In the genomic region with DNA sequence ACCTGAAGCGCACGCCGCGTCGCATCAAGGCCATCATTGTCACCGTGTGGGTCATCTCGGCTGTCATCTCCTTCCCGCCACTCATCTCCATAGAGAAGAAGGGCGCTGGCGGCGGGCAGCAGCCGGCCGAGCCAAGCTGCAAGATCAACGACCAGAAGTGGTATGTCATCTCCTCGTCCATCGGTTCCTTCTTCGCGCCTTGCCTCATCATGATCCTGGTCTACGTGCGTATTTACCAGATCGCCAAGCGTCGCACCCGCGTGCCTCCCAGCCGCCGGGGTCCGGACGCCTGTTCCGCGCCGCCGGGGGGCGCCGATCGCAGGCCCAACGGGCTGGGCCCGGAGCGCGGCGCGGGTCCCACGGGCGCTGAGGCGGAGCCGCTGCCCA, we compare ENCODE assay signal across 9 mouse cellular contexts. TPM values are rescaled to one million over a fixed set of nuclear protein-coding genes. Genes with fewer than 3 reads are reported as not detected.
A peak's percentile ranks its signal among the peaks of the same experiment; 100 is the strongest.
DNase-seq lines count a peak whose midpoint lies in the region; ATAC-seq and TF ChIP-seq lines count a peak whose summit lies in the region.
"Had no signal": no experiment of that assay in that cellular context is flagged by ENCODE, and none has a peak within 500 bp of the region (broad histone marks: within the 10 kb centered on the region; RNA-seq: fewer than 3 reads in every experiment).

No protein-coding gene starts in this region.

- peaks cover 51% of the 10 kb centered on the region for H3K27me3 ChIP-seq in kidney, embryonic 14.5 days (ENCODE audit: control insufficient read depth, insufficient read depth, low read length)
- peaks cover 51% of the 10 kb centered on the region for H3K27me3 ChIP-seq in heart, embryonic 16.5 days (ENCODE audit: control insufficient read depth, insufficient read depth, low read length)
- H3K27me3 ChIP-seq in liver, postnatal 0 days (ENCODE audit: insufficient read depth, low read length): peaks cover 66% of the 10 kb centered on the region

- WGBS in kidney, embryonic 14.5 days: 1% methylated on average over 43 of the region's 46 CpGs
- WGBS in heart, embryonic 16.5 days: under 1% methylated on average over 46 of the region's 46 CpGs
- under 1% methylated on average over 45 of the region's 46 CpGs for WGBS in liver, postnatal 0 days (ENCODE audit: insufficient replicate concordance)

- DNase-seq in kidney, adult 18-20 months: no peak
- DNase-seq in brain, embryonic 14.5 days (ENCODE audit: low read depth): peak; percentile 31
- no peak for DNase-seq in liver, postnatal 0 days
- no peak for DNase-seq in left cerebral cortex, adult 11 months (ENCODE audit: low spot score)
- no peak for DNase-seq in adrenal gland, postnatal 36 days
- no peak for DNase-seq in layer of hippocampus, adult 9-10 months (ENCODE audit: low spot score)

- no peak for TF ChIP-seq EP300 in liver, postnatal 0 days (IDR thresholded peaks at IDR 0.05; ENCODE audit: low read depth)

- peak overlapping the region; percentile 44 for H3K9ac ChIP-seq in kidney, embryonic 14.5 days (ENCODE audit: low read depth, low read length)
- peak overlapping the region; percentile 42; the same call in 1 of the 2 replicates for H3K9ac ChIP-seq in heart, embryonic 16.5 days (ENCODE audit: low read length)
- H3K9ac ChIP-seq in liver, postnatal 0 days (replicated peaks): peak overlapping the region; percentile 44; the same call in 1 of the 2 replicates

- H3K9me3 ChIP-seq in kidney, embryonic 14.5 days (ENCODE audit: control insufficient read depth, low read length): no peaks in the 10 kb centered on the region
- no peaks in the 10 kb centered on the region for H3K9me3 ChIP-seq in heart, embryonic 16.5 days (replicated peaks; ENCODE audit: control insufficient read depth, low read length)
- H3K9me3 ChIP-seq in liver, postnatal 0 days (ENCODE audit: low read length): no peaks in the 10 kb centered on the region

- H3K4me2 ChIP-seq in kidney, embryonic 14.5 days (replicated peaks; ENCODE audit: low read depth, low read length): peak overlapping the region; percentile 100
- peak overlapping the region; percentile 93 for H3K4me2 ChIP-seq in heart, embryonic 16.5 days (ENCODE audit: low read depth, low read length)
- H3K4me2 ChIP-seq in liver, postnatal 0 days (ENCODE audit: low read depth, low read length): peak overlapping the region; percentile 82

- H3K4me1 ChIP-seq in kidney, embryonic 14.5 days (ENCODE audit: control insufficient read depth, insufficient read depth, low read length): peaks cover 31% of the 10 kb centered on the region
- H3K4me1 ChIP-seq in heart, embryonic 16.5 days (ENCODE audit: control insufficient read depth, insufficient read depth, low read length): peaks cover 24% of the 10 kb centered on the region
- peaks cover 25% of the 10 kb centered on the region for H3K4me1 ChIP-seq in liver, postnatal 0 days (ENCODE audit: insufficient read depth)

- no peak for TF ChIP-seq POLR2A in brain, embryonic 14.5 days (IDR thresholded peaks at IDR 0.05; ENCODE audit: borderline replicate concordance, extremely low read depth, insufficient read depth, insufficient read length, poor library complexity, severe bottlenecking)

- no peak for ATAC-seq in kidney, embryonic 14.5 days (ENCODE audit: low FRiP score, low TSS enrichment)
- ATAC-seq in heart, embryonic 16.5 days (replicated peaks; ENCODE audit: extremely low read depth, insufficient read depth, low FRiP score): no peak
- ATAC-seq in liver, postnatal 0 days: no peak

- no peaks in the 10 kb centered on the region for H3K36me3 ChIP-seq in kidney, embryonic 14.5 days (ENCODE audit: control insufficient read depth, insufficient read depth, low read length)
- H3K36me3 ChIP-seq in heart, embryonic 16.5 days (ENCODE audit: control insufficient read depth, insufficient read depth): no peaks in the 10 kb centered on the region
- no peaks in the 10 kb centered on the region for H3K36me3 ChIP-seq in liver, postnatal 0 days (replicated peaks; ENCODE audit: insufficient read depth, low read length)

- no peak for TF ChIP-seq CTCF in brain, embryonic 14.5 days (IDR thresholded peaks at IDR 0.05; ENCODE audit: borderline replicate concordance, extremely low read depth, insufficient read depth, insufficient read length)
- no peak for TF ChIP-seq CTCF in liver, postnatal 0 days (IDR thresholded peaks at IDR 0.05; ENCODE audit: low read depth)

- no peak overlapping the region for H3K27ac ChIP-seq in kidney, embryonic 14.5 days (ENCODE audit: low read depth, low read length)
- H3K27ac ChIP-seq in heart, embryonic 16.5 days (ENCODE audit: low read length): no peak overlapping the region
- no peak overlapping the region for H3K27ac ChIP-seq in liver, postnatal 0 days (ENCODE audit: low read depth)

- peak overlapping the region; percentile 58 for H3K4me3 ChIP-seq in kidney, embryonic 14.5 days (ENCODE audit: low read length)
- H3K4me3 ChIP-seq in heart, embryonic 16.5 days (ENCODE audit: low read length): peak overlapping the region; percentile 59
- peak overlapping the region; percentile 55 for H3K4me3 ChIP-seq in liver, postnatal 0 days (ENCODE audit: low read depth, low read length)

RNA-seq across cellular contexts. Expression of a gene that starts 2.7 kb away (rescaled TPM):
- 1.3 and 1.5 TPM in 2 replicates for polyA plus RNA-seq in kidney, embryonic 14.5 days (2014; fragmentation: Nextera tagmentation; extraction: Ambion mirVana)
- polyA plus RNA-seq in brain, embryonic 14.5 days (2012; rRNA removed): 11.4 and 19.0 TPM in 2 replicates
- polyA plus RNA-seq in heart, embryonic 16.5 days (2015; fragmentation: Nextera tagmentation; extraction: Ambion mirVana): 0.06 and 0.11 TPM in 2 replicates
- 0.19 and 0.21 TPM in 2 replicates for polyA plus RNA-seq in liver, postnatal 0 days (2015; fragmentation: Nextera tagmentation; extraction: Ambion mirVana)
- under 1 TPM; 0.36 to 0.40 TPM for total RNA-seq in adrenal gland, postnatal 36 days (2021)
- total RNA-seq: liver, adult 2 months had no signal
